Mouse (Mus musculus): ENCODE results near the gene Spats1. TPM values are rescaled to one million over a fixed set of nuclear protein-coding genes. Genes with fewer than 3 reads are reported as not detected.

Gene Spats1
- total RNA-seq (2023) = not detected

DNA sequence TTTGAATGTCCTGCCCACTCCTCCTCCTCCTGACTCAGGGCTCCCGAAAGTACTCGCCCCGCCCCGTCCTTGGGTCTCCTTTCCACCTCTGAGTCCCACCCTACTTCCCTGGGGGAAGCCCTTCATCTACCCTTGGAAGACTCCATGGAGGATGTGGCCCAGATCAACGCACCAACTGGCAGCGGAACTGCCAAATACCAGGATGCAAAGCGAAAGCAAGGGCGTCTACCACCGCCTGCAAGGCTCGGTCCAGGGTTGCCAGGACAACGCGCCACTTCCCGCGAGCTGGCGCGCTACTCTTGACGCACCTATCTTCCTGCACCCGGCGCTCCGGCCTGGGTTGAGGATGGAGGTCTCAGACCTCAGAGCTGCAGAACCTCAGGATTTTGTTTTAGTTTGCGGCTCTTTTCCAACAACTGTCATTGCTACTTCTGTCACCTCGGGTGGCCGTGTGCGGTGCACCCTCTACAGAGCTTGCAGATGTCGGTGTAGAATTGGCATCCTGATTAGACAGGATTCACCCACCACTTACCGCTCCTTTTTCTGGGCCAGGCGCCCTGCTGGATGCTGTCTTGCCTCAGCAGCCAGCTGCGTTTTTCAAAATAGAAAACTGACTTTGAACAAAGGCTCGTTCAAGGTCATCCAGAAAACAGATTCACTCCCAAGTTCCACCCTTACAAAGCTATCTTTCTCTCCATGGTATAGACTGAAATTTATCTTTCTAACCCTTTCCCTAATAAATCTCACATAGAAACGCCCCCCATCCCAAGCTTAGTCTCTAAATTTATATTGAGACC lies at the start of gene Spats1:
Spats1 (minus strand) TSS at position 747 of the 797 bp plus-strand sequence.

GRCm38 (mm10) chr17:45523263-45523662 lies 48.0 kb upstream of the Spats1 start, which contains the start of gene Tcte1:
Gene Tcte1, plus strand, starts transcription at chr17:45523434.

DNA sequence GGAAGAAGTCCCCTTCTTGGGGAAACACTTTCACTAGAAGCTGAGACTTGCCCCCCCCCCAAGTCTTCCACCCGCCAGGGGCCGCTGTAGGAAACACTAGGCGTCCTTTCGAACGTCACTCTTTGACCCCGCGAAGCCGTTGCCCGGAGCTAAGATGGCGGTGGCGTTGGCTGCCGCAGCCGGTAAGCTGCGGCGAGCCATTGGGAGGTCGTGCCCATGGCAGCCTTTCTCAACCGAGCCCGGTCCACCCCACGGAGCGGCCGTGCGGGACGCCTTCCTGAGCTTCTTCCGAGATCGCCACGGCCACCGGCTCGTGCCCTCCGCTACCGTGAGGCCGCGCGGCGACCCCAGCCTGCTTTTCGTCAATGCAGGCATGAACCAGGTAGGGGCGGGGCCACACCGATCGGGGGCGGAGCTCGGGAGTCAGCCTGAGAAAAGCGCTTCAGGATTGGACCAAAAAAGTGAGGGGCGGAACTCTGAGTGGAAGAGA lies 31.5 kb upstream of the Spats1 start, which contains the start of gene Aars2:
Aars2 (plus strand) TSS at position 142 of the 490 bp plus-strand sequence.

GRCm38 (mm10) chr17:45433419-45434261 lies 41.6 kb downstream of the Spats1 start, which contains the start of gene Cdc5l:
Gene Cdc5l, minus strand, starts transcription at chr17:45433737.

Other genes with a start within 250 kb of the Spats1 start
- 10 to 100 TPM; 77.3 to 78.2 TPM for gene Cdc5l, start 41.7 kb downstream of the Spats1 start, total RNA-seq (2023)
- gene Aars2, start 31.4 kb upstream of the Spats1 start, total RNA-seq (2023) = 1 to 10 TPM; 8.9 TPM
- not detected for gene Tcte1, start 48.0 kb upstream of the Spats1 start, total RNA-seq (2023)
- gene Tmem151b, start 74.3 kb upstream of the Spats1 start, total RNA-seq (2023) = under 1 TPM; 0.09 to 0.18 TPM
- gene Nfkbie, start 80.3 kb upstream of the Spats1 start, total RNA-seq (2023) = 100 to 1,000 TPM; 172 to 190 TPM
- gene Slc35b2, start 88.5 kb upstream of the Spats1 start, total RNA-seq (2023) = 10 to 100 TPM; 74.0 to 90.3 TPM
- gene Hsp90ab1, start 97.9 kb upstream of the Spats1 start, total RNA-seq (2023) = 100 to 1,000 TPM; 744 to 768 TPM
- gene Slc29a1, start 124.2 kb upstream of the Spats1 start, total RNA-seq (2023) = 100 to 1,000 TPM; 103 to 113 TPM
- not detected for gene Mymx, start 126.7 kb upstream of the Spats1 start, total RNA-seq (2023)
- gene Capn11, start 183.9 kb upstream of the Spats1 start, total RNA-seq (2023) = 1 to 10 TPM; 1.2 to 2.0 TPM
- gene Mrpl14, start 210.9 kb upstream of the Spats1 start, total RNA-seq (2023) = 10 to 100 TPM; 47.5 to 51.1 TPM
- gene Tmem63b, start 211.5 kb upstream of the Spats1 start, total RNA-seq (2023) = 10 to 100 TPM; 34.6 to 34.9 TPM

Measured in monocyte, adult 59 days (primary cell).